9 mouse cellular contexts compared by ENCODE assay signal in genomic region chr10:93336462-93336931, GRCm38 (mm10). TPM values are rescaled to one million over a fixed set of nuclear protein-coding genes. Genes with fewer than 3 reads are reported as not detected.
DNase-seq lines count a peak whose midpoint lies in the region; ATAC-seq and TF ChIP-seq lines count a peak whose summit lies in the region.
"Had no signal": no experiment of that assay in that cellular context is flagged by ENCODE, and none has a peak within 500 bp of the region (broad histone marks: within the 10 kb centered on the region; RNA-seq: fewer than 3 reads in every experiment).

No protein-coding gene starts in this region.

- no peak for ATAC-seq in midbrain, embryonic 11.5 days (ENCODE audit: low FRiP score)

- H3K27me3 ChIP-seq in midbrain, embryonic 11.5 days (ENCODE audit: control insufficient read depth, insufficient read depth, low read length) = no peaks in the 10 kb centered on the region
- H3K27me3 ChIP-seq: neural tube, embryonic 12.5 days had no signal

- TF ChIP-seq CTCF in gastrocnemius, adult 2 months (IDR thresholded peaks at IDR 0.05) = no peak

- H3K4me2 ChIP-seq in midbrain, embryonic 11.5 days = no peak overlapping the region
- H3K4me2 ChIP-seq: neural tube, embryonic 12.5 days had no signal

- H3K27ac ChIP-seq in gastrocnemius, adult 2 months = peak overlapping the region; percentile 86
- H3K27ac ChIP-seq in ES-E14 (ENCODE audit: insufficient read depth, low read depth, low read length, poor library complexity, severe bottlenecking) = peak overlapping the region; percentile 8; the same call in 1 of the 2 replicates
- H3K27ac ChIP-seq in midbrain, embryonic 11.5 days (ENCODE audit: low read depth, low read length) = no peak overlapping the region
- H3K27ac ChIP-seq: neural tube, embryonic 12.5 days had no signal

- 71% methylated on average over 6 of the region's 6 CpGs for WGBS in midbrain, embryonic 11.5 days

- peak overlapping the region; percentile 19; the same call in 1 of the 2 replicates for H3K9ac ChIP-seq in ES-E14 (ENCODE audit: insufficient read depth, low read depth, low read length, poor library complexity, severe bottlenecking)
- no peak overlapping the region for H3K9ac ChIP-seq in midbrain, embryonic 11.5 days (ENCODE audit: low read length)
- H3K9ac ChIP-seq: neural tube, embryonic 12.5 days had no signal

- no peak overlapping the region for H3K4me3 ChIP-seq in gastrocnemius, adult 2 months
- no peak overlapping the region for H3K4me3 ChIP-seq in ES-E14 (ENCODE audit: insufficient read depth in 1 of 2, low read depth in 1 of 2, low read length in 2 of 2, poor library complexity in 1 of 2, severe bottlenecking in 1 of 2)
- no peak overlapping the region for H3K4me3 ChIP-seq in midbrain, embryonic 11.5 days (ENCODE audit: low read depth, low read length)
- H3K4me3 ChIP-seq: neural tube, embryonic 12.5 days had no signal

- H3K4me1 ChIP-seq in ES-E14 (ENCODE audit: control insufficient read depth in 2 of 2, insufficient read depth in 2 of 2, low read length in 2 of 2, poor library complexity in 1 of 2) = peaks cover 0 to 8% of the 10 kb centered on the region in 2 experiments; a peak in 3 of 4 replicates
- H3K4me1 ChIP-seq in midbrain, embryonic 11.5 days (ENCODE audit: control insufficient read depth, insufficient read depth, low read length) = no peaks in the 10 kb centered on the region

- in situ Hi-C loops in ES-E14 (cut with MboI; ENCODE audit: low sequenced_read_pairs in 2 of 2, unreplicated experiment in 2 of 2) = no loop called here

- intact Hi-C loops in gastrocnemius, adult 2 months (cut with DNase I) = loop anchor here (1.0 to 5.0 kb wide), 3 partner anchors 40 to 81 kb away; no protein-coding TSS in a partner anchor
- intact Hi-C loops in gastrocnemius, postnatal 14 days (cut with DNase I; ENCODE audit: low total_unique reads) = no loop called here
- intact Hi-C loops in heart, postnatal 10 days (cut with DNase I) = loop anchor here (1.0 to 2.0 kb wide), 4 partner anchors 27 to 83 kb away; no protein-coding TSS in a partner anchor

- no peak for DNase-seq in gastrocnemius, adult 2 months
- DNase-seq in gastrocnemius, postnatal 14 days = no peak
- no peak for DNase-seq in ES-E14 (ENCODE audit: low read depth, low spot score)
- peak; percentile 46 to 48 for DNase-seq in heart, postnatal 10 days
- peak; percentile 51 for DNase-seq in lung, postnatal 36 days
- no peak for DNase-seq in right cerebral cortex, postnatal 25 days
- DNase-seq in right cerebral cortex, adult 2 months (ENCODE audit: low spot score in 2 of 2) = no peak
- no peak for DNase-seq in midbrain, embryonic 11.5 days (ENCODE audit: low spot score, missing footprints)

- no peaks in the 10 kb centered on the region for H3K36me3 ChIP-seq in ES-E14 (ENCODE audit: control insufficient read depth, insufficient read depth, low read length, poor library complexity, severe bottlenecking)
- H3K36me3 ChIP-seq in midbrain, embryonic 11.5 days (ENCODE audit: control insufficient read depth, insufficient read depth, low read length) = no peaks in the 10 kb centered on the region
- H3K36me3 ChIP-seq: neural tube, embryonic 12.5 days had no signal

- H3K9me3 ChIP-seq in ES-E14 (ENCODE audit: control insufficient read depth, insufficient read depth, low read depth, low read length) = no peaks in the 10 kb centered on the region
- H3K9me3 ChIP-seq in midbrain, embryonic 11.5 days (ENCODE audit: control insufficient read depth, low read length) = no peaks in the 10 kb centered on the region
- H3K9me3 ChIP-seq: neural tube, embryonic 12.5 days had no signal

TF ChIP-seq in ES-E14, 5 proteins besides CTCF, POLR2A, EP300 and RAD21:
- TF ChIP-seq ZC3H11A (IDR thresholded peaks at IDR 0.05; ENCODE audit: borderline replicate concordance, low read depth, low read length) (no peak), MAFK (IDR thresholded peaks at IDR 0.05; ENCODE audit: insufficient read depth, low read depth, low read length) (no peak), ZNF384 (IDR thresholded peaks at IDR 0.05; ENCODE audit: low read depth, low read length) (no peak), HCFC1 (IDR thresholded peaks at IDR 0.05; ENCODE audit: borderline replicate concordance, insufficient read depth, low read length) (no peak), CHD2 (IDR thresholded peaks at IDR 0.05; ENCODE audit: low read depth, low read length) (no peak)

RNA-seq across cellular contexts. Expression of gene Elk3, which starts 25.6 kb away (rescaled TPM):
- 10 to 100 TPM; 11.7 to 14.2 TPM for total RNA-seq in gastrocnemius, adult 2 months (2021)
- total RNA-seq in gastrocnemius, postnatal 14 days (2021) = 10 to 100 TPM; 31.7 to 32.9 TPM
- total RNA-seq in ES-E14 (2012; rRNA removed) = 10.3 and 15.7 TPM in 2 replicates
- 100 to 1,000 TPM; 106 to 115 TPM for total RNA-seq in heart, postnatal 10 days (2021)
- polyA plus RNA-seq in midbrain, embryonic 11.5 days (2014; fragmentation: Nextera tagmentation; extraction: Ambion mirVana) = 12.2 and 13.6 TPM in 2 replicates

Comparison
In these comparisons a context has a peak if more than half of its experiments do, and no peak if none do; other contexts are left out.
1. DNase-seq: peak in heart, postnatal 10 days (2 of 2) and lung, postnatal 36 days (single experiment); none in gastrocnemius, adult 2 months (single experiment), gastrocnemius, postnatal 14 days (single experiment), ES-E14 (single experiment), right cerebral cortex, postnatal 25 days (single experiment), right cerebral cortex, adult 2 months (0 of 2) and midbrain, embryonic 11.5 days (single experiment).